Mouse (Mus musculus) MEL (cell line): ENCODE results near the gene Crybg3. TPM values are rescaled to one million over a fixed set of nuclear protein-coding genes. Genes with fewer than 3 reads are reported as not detected.

ENCODE experiments used
- DNase-seq: peaks from one replicate; pipeline ENCODE4 v3.0.0; 2011; ENCODE audit warnings: low read depth, low spot score
- H3K27ac ChIP-seq: 2 replicates; pipeline ENCODE4 v1.5.1; 2012; ENCODE audit warnings: low read depth, mild to moderate bottlenecking, control low read depth, low read length, moderate library complexity; ENCODE audit not compliant: control insufficient read depth
- H3K27me3 ChIP-seq, 2 experiments: fragments of 150-350 bp in 1 of 2; sonication (generic) in 1 of 2; 2 replicates each; pipeline ENCODE4 v1.6.1; 2012; ENCODE audit warnings: low read length in 2 of 2, mild to moderate bottlenecking in 2 of 2, improper control_type of control experiment in 1 of 2, moderate library complexity in 1 of 2; ENCODE audit not compliant: insufficient read depth in 2 of 2, control insufficient read depth in 1 of 2
- H3K36me3 ChIP-seq, 2 experiments: 2 replicates each; pipeline ENCODE4 v1.6.1; 2012 to 2014; ENCODE audit warnings: low read length in 2 of 2, improper control_type of control experiment in 1 of 2, inconsistent platforms in 1 of 2, mild to moderate bottlenecking in 1 of 2; ENCODE audit not compliant: insufficient read depth in 2 of 2, control insufficient read depth in 1 of 2
- H3K4me1 ChIP-seq, 2 experiments: fragments of 150-350 bp in 1 of 2; sonication (generic) in 1 of 2; 2 replicates each; pipeline ENCODE4 v1.6.1; 2012; ENCODE audit warnings: low read length in 2 of 2, improper control_type of control experiment in 1 of 2, mild to moderate bottlenecking in 1 of 2; ENCODE audit not compliant: insufficient read depth in 2 of 2, control insufficient read depth in 1 of 2
- H3K4me3 ChIP-seq, 2 experiments: fragments of 150-350 bp in 1 of 2; sonication (generic) in 1 of 2; 2 replicates each; pipeline ENCODE4 v1.5.1; 2012; ENCODE audit warnings: low read depth in 2 of 2, low read length in 2 of 2, mild to moderate bottlenecking in 2 of 2, moderate library complexity in 2 of 2, control low read depth in 1 of 2, improper control_type of control experiment in 1 of 2; ENCODE audit not compliant: control insufficient read depth in 1 of 2, insufficient read depth in 1 of 2
- H3K79me2 ChIP-seq: 2 replicates; pipeline ENCODE4 v1.6.1; 2012; ENCODE audit warnings: mild to moderate bottlenecking, low read length, moderate library complexity; ENCODE audit not compliant: control insufficient read depth, poor library complexity, insufficient read depth
- H3K9ac ChIP-seq: 2 replicates; pipeline ENCODE4 v1.6.1; 2012; ENCODE audit warnings: low read depth, mild to moderate bottlenecking, control low read depth, low read length, moderate library complexity; ENCODE audit not compliant: control insufficient read depth, poor library complexity, severe bottlenecking
- H3K9me3 ChIP-seq: fragments of 150-350 bp; sonication (generic); replicated peaks from 2 replicates; pipeline ENCODE4 v1.6.1; 2012; ENCODE audit warnings: mild to moderate bottlenecking, low read length, improper control_type of control experiment, moderate library complexity; ENCODE audit not compliant: insufficient read depth
- BHLHE40 ChIP-seq: IDR thresholded peaks from 2 replicates; pipeline ENCODE4 v1.6.1; 2012; ENCODE audit warnings: low read depth, mild to moderate bottlenecking, inconsistent platforms, low read length, improper control_type of control experiment, borderline replicate concordance
- CHD2 ChIP-seq: IDR thresholded peaks from 2 replicates; pipeline ENCODE4 v1.6.1; 2011; ENCODE audit warnings: low read length, improper control_type of control experiment
- ETS1 ChIP-seq: IDR thresholded peaks from 2 replicates; pipeline ENCODE4 v1.6.1; 2012; ENCODE audit warnings: low read depth, mild to moderate bottlenecking, inconsistent platforms, low read length, improper control_type of control experiment, moderate library complexity
- GATA1 ChIP-seq: IDR thresholded peaks from 2 replicates; pipeline ENCODE4 v1.6.1; 2011; ENCODE audit warnings: low read depth, low read length, improper control_type of control experiment
- KAT2A ChIP-seq: conservative IDR thresholded peaks from 2 replicates; pipeline ENCODE4 v1.6.1; 2012; ENCODE audit warnings: low read depth, low read length, improper control_type of control experiment, inconsistent platforms
- MAZ ChIP-seq: IDR thresholded peaks from 2 replicates; pipeline ENCODE4 v1.6.1; 2012; ENCODE audit warnings: low read depth, mild to moderate bottlenecking, inconsistent platforms, low read length, improper control_type of control experiment
- MEF2A ChIP-seq: IDR thresholded peaks from 2 replicates; pipeline ENCODE4 v1.6.1; 2014; ENCODE audit warnings: low read depth, mild to moderate bottlenecking, inconsistent platforms, low read length, improper control_type of control experiment; ENCODE audit not compliant: poor library complexity, insufficient replicate concordance, severe bottlenecking; ENCODE audit errors: extremely low read depth
- MYB ChIP-seq: IDR thresholded peaks from 2 replicates; pipeline ENCODE4 v1.6.1; 2011; ENCODE audit warnings: mild to moderate bottlenecking, low read depth, low read length, improper control_type of control experiment
- NELFE ChIP-seq: IDR thresholded peaks from 2 replicates; pipeline ENCODE4 v1.6.1; 2011; ENCODE audit warnings: low read depth, low read length, improper control_type of control experiment
- POLR2A ChIP-seq, 2 experiments: IDR thresholded peaks; 2 replicates each; pipeline ENCODE4 v1.6.1; 2011 to 2012; ENCODE audit warnings: low read length in 2 of 2, mild to moderate bottlenecking in 2 of 2, control low read depth in 1 of 2, improper control_type of control experiment in 1 of 2, low read depth in 1 of 2, moderate library complexity in 1 of 2; ENCODE audit not compliant: control insufficient read depth in 1 of 2, insufficient read depth in 1 of 2, poor library complexity in 1 of 2
- POLR2AphosphoS2 ChIP-seq: IDR thresholded peaks from 2 replicates; pipeline ENCODE4 v1.6.1; 2011; ENCODE audit warnings: low read length, improper control_type of control experiment
- RAD21 ChIP-seq: IDR thresholded peaks from 2 replicates; pipeline ENCODE4 v1.6.1; 2011; ENCODE audit warnings: mild to moderate bottlenecking, low read depth, low read length, improper control_type of control experiment
- RCOR1 ChIP-seq: IDR thresholded peaks from 2 replicates; pipeline ENCODE4 v1.6.1; 2012; ENCODE audit warnings: low read depth, mild to moderate bottlenecking, inconsistent platforms, low read length, improper control_type of control experiment
- SIN3A ChIP-seq: IDR thresholded peaks from 2 replicates; pipeline ENCODE4 v1.6.1; 2012; ENCODE audit warnings: low read length, improper control_type of control experiment, inconsistent platforms
- SMC3 ChIP-seq: IDR thresholded peaks from 2 replicates; pipeline ENCODE4 v1.6.1; 2011; ENCODE audit warnings: low read depth, low read length, improper control_type of control experiment
- TBP ChIP-seq: IDR thresholded peaks from 2 replicates; pipeline ENCODE4 v1.8.0; 2011; ENCODE audit warnings: low read depth, low read length, improper control_type of control experiment
- UBTF ChIP-seq: IDR thresholded peaks from 2 replicates; pipeline ENCODE4 v1.6.1; 2012; ENCODE audit warnings: low read depth, mild to moderate bottlenecking, inconsistent platforms, low read length, improper control_type of control experiment, moderate library complexity, borderline replicate concordance; ENCODE audit not compliant: insufficient read depth
- USF1 ChIP-seq: IDR thresholded peaks from 2 replicates; pipeline ENCODE4 v1.6.1; 2014; ENCODE audit warnings: low read depth, mild to moderate bottlenecking, inconsistent platforms, low read length, improper control_type of control experiment, moderate library complexity
- ZC3H11A ChIP-seq: IDR thresholded peaks from 2 replicates; pipeline ENCODE4 v1.6.1; 2012; ENCODE audit warnings: low read depth, mild to moderate bottlenecking, inconsistent platforms, low read length, improper control_type of control experiment
- ZKSCAN1 ChIP-seq: IDR thresholded peaks from 2 replicates; pipeline ENCODE4 v1.6.1; 2012; ENCODE audit warnings: low read depth, mild to moderate bottlenecking, inconsistent platforms, low read length, improper control_type of control experiment, moderate library complexity
- ZNF384 ChIP-seq: IDR thresholded peaks from 2 replicates; pipeline ENCODE4 v1.6.1; 2012; ENCODE audit warnings: low read depth, mild to moderate bottlenecking, inconsistent platforms, low read length, improper control_type of control experiment
- polyA plus RNA-seq, 2 experiments: library from polyadenylated mRNA; stranded (reverse) in 1 of 2; unstranded in 1 of 2; fragments of >175 nt in 1 of 2; fragments of >200 nt in 1 of 2; gene quantifications; 2 replicates each; pipeline versions ENCODE4 v1.2.1 to v1.2.4; 2012; ENCODE audit warnings: low replicate concordance in 2 of 2, low read depth in 1 of 2; ENCODE audit not compliant: insufficient read length in 2 of 2, insufficient read depth in 1 of 2, missing spikeins in 1 of 2
- total RNA-seq: library from RNA; depleted of rRNA; stranded (reverse); fragments of 300-350 nt; gene quantifications from 2 replicates; pipeline ENCODE4 v1.2.3, GENCODE M21; 2012

Crybg3 gene
- total and polyA plus RNA-seq, 3 experiments, result 0.63 to 0.73 TPM; not detected in 1

- no peaks in the 10 kb centered on the region for H3K9me3 ChIP-seq
- H3K27ac ChIP-seq, result no peak overlapping the region
- H3K27me3 ChIP-seq, result no peaks in the 10 kb centered on the region; a peak in 1 of 4 replicates
- no peaks in the 10 kb centered on the region for H3K36me3 ChIP-seq
- no peak overlapping the region for H3K9ac ChIP-seq
- no peaks in the 10 kb centered on the region for H3K79me2 ChIP-seq
- no peak for TF ChIP-seq GATA1
- no peak for TF ChIP-seq MAZ
- TF ChIP-seq POLR2AphosphoS2, result no peak
- TF ChIP-seq SIN3A, result no peak
- TF ChIP-seq SMC3, result no peak
- no peak for TF ChIP-seq TBP
- TF ChIP-seq ETS1, result no peak
- TF ChIP-seq MEF2A, result no peak
- no peak for TF ChIP-seq RCOR1
- TF ChIP-seq MYB, result no peak
- no peak for TF ChIP-seq UBTF
- no peak for TF ChIP-seq ZKSCAN1
- TF ChIP-seq USF1, result no peak
- TF ChIP-seq RAD21, result no peak
- no peak for TF ChIP-seq CHD2
- TF ChIP-seq POLR2A (IDR thresholded peaks at IDR 0.05; ENCODE audit: control insufficient read depth in 1 of 2, insufficient read depth in 1 of 2, low read depth in 1 of 2, low read length in 2 of 2, poor library complexity in 1 of 2), result no peak
- TF ChIP-seq NELFE, result no peak
- TF ChIP-seq BHLHE40, result no peak
- TF ChIP-seq, all 39 proteins: peak for 0
- Histone ChIP-seq H3K4me3 (no peak overlapping the region), H3K4me1 (no peaks in the 10 kb centered on the region)
- DNase-seq, result no peak
These were observed 55.4 kb downstream of the Crybg3 start for GRCm38 (mm10) chr16:59545360-59545759.

GRCm38 (mm10) chr16:59541382-59541781 is 59.4 kb downstream of the Crybg3 start:
- TF ChIP-seq ETS1 (no peak), RAD21 (no peak), ZNF384 (no peak), ZC3H11A (no peak), KAT2A (no peak)
- H3K9me3 ChIP-seq, result no peaks in the 10 kb centered on the region

More at GRCm38 (mm10) chr16:59541382-59541781, 59.4 kb downstream of the Crybg3 start:
- Histone ChIP-seq H3K27me3 (no peaks in the 10 kb centered on the region; a peak in 1 of 4 replicates), H3K27ac (no peak overlapping the region), H3K9ac (no peak overlapping the region), H3K4me3 (no peak overlapping the region), H3K36me3 (no peaks in the 10 kb centered on the region), H3K79me2 (no peaks in the 10 kb centered on the region), H3K4me1 (no peaks in the 10 kb centered on the region)
- no peak for DNase-seq
